Mouse (Mus musculus): ENCODE data around the gene Col10a1. TPM values are rescaled to one million over a fixed set of nuclear protein-coding genes. Genes with fewer than 3 reads are reported as not detected.
"Not testable (repeated sequence)": the region's sequence is repeated elsewhere in the genome, so short reads cannot be mapped to it uniquely, and the experiment has no call there.

The Col10a1 gene
- total RNA-seq (2021), result not detected

GRCm38 (mm10) chr10:34389681-34390080 is at the start of gene Col10a1:
Col10a1 (plus strand) TSS chr10:34389981.
- no peak for DNase-seq

GRCm38 (mm10) chr10:34341014-34341413 is 48.8 kb upstream of the Col10a1 start:
- DNase-seq, result no peak

- DNase-seq, result no peak
These were observed 47.9 kb upstream of the Col10a1 start for GRCm38 (mm10) chr10:34341886-34342285.

- no peak for DNase-seq
These were observed 37.6 kb upstream of the Col10a1 start for GRCm38 (mm10) chr10:34352166-34352565.

- DNase-seq, result no peak
These were observed 31.5 kb upstream of the Col10a1 start for GRCm38 (mm10) chr10:34358263-34358662.

GRCm38 (mm10) chr10:34363756-34364155 is 26.0 kb upstream of the Col10a1 start:
- DNase-seq, result no peak

- DNase-seq, result no peak
These were observed 21.6 kb upstream of the Col10a1 start for GRCm38 (mm10) chr10:34368138-34368537.

GRCm38 (mm10) chr10:34373332-34373731 is 16.4 kb upstream of the Col10a1 start:
- DNase-seq, result no peak

GRCm38 (mm10) chr10:34385636-34386035 is 4.1 kb upstream of the Col10a1 start:
- DNase-seq, result no peak

GRCm38 (mm10) chr10:34396959-34397358 is 7.2 kb downstream of the Col10a1 start:
- no peak for DNase-seq

GRCm38 (mm10) chr10:34399267-34399666 is 9.5 kb downstream of the Col10a1 start:
- no peak for DNase-seq

GRCm38 (mm10) chr10:34418204-34418756 is 28.5 kb downstream of the Col10a1 start, which contains the start of gene Nt5dc1:
Nt5dc1 (minus strand) TSS chr10:34418552.
- DNase-seq, result peak; percentile 84 to 88

- not testable (repeated sequence) for DNase-seq
These were observed 29.0 kb downstream of the Col10a1 start for GRCm38 (mm10) chr10:34418794-34419193.

- no peak for DNase-seq
These were observed 42.0 kb downstream of the Col10a1 start for GRCm38 (mm10) chr10:34431783-34432182.

- not testable (repeated sequence) for DNase-seq
These were observed 44.4 kb downstream of the Col10a1 start for GRCm38 (mm10) chr10:34434191-34434590.

Other genes with a start within 250 kb of the Col10a1 start
- 1 to 10 TPM; 7.8 TPM for gene Dse, start 182.3 kb upstream of the Col10a1 start, total RNA-seq (2021)
- 100 to 1,000 TPM; 151 to 170 TPM for gene Tspyl1, start 107.8 kb upstream of the Col10a1 start, total RNA-seq (2021)
- 100 to 1,000 TPM; 346 to 384 TPM for gene Tspyl4, start 92.5 kb upstream of the Col10a1 start, total RNA-seq (2021)
- 1 to 10 TPM; 3.6 to 3.8 TPM for gene Nt5dc1, start 28.6 kb downstream of the Col10a1 start, total RNA-seq (2021)
- gene Frk, start 93.4 kb downstream of the Col10a1 start, total RNA-seq (2021), result under 1 TPM; 0.20 to 0.30 TPM

All from layer of hippocampus, postnatal 36 days (tissue).